Mouse (Mus musculus) thymus, adult 18-20 months (tissue): ENCODE data around the gene Ppm1k.
A peak's percentile ranks its signal among the peaks of the same experiment; 100 is the strongest.
"Not testable (repeated sequence)": the region's sequence is repeated elsewhere in the genome, so short reads cannot be mapped to it uniquely, and the experiment has no call there.

ENCODE experiments used
- DNase-seq, 2 experiments: peaks; one replicate each; pipeline ENCODE4 v3.0.0; 2022; ENCODE audit warnings: mixed read lengths in 2 of 2

Gene Ppm1k

GRCm38 (mm10) chr6:57535386-57535936, at the start of gene Ppm1k:
Ppm1k (minus strand) TSS chr6:57535468.
- peak; percentile 94 to 97 for DNase-seq

GRCm38 (mm10) chr6:57582356-57582755, 47.1 kb upstream of the Ppm1k start:
- no peak for DNase-seq

- DNase-seq, result no peak
These were observed 46.3 kb upstream of the Ppm1k start for GRCm38 (mm10) chr6:57581595-57581994.

GRCm38 (mm10) chr6:57580881-57581548, 45.7 kb upstream of the Ppm1k start, which contains the start of gene Herc6:
Herc6 (plus strand) TSS chr6:57581000.
- peak; percentile 65 to 68 for DNase-seq

GRCm38 (mm10) chr6:57571587-57571986, 36.3 kb upstream of the Ppm1k start:
- no peak for DNase-seq

- no peak for DNase-seq
These were observed 35.1 kb upstream of the Ppm1k start for GRCm38 (mm10) chr6:57570170-57570974.

- DNase-seq, result no peak
These were observed 32.4 kb upstream of the Ppm1k start for GRCm38 (mm10) chr6:57567630-57568029.

- no peak for DNase-seq
These were observed 30.2 kb upstream of the Ppm1k start for GRCm38 (mm10) chr6:57565452-57565851.

- no peak for DNase-seq
These were observed 28.2 kb upstream of the Ppm1k start for GRCm38 (mm10) chr6:57563454-57563853.

- no peak for DNase-seq
These were observed 22.6 kb upstream of the Ppm1k start for GRCm38 (mm10) chr6:57557796-57558317.

- DNase-seq, result no peak
These were observed 16.0 kb upstream of the Ppm1k start for GRCm38 (mm10) chr6:57551211-57551796.

GRCm38 (mm10) chr6:57544866-57545265, 9.6 kb upstream of the Ppm1k start:
- no peak for DNase-seq

GRCm38 (mm10) chr6:57543591-57543990, 8.3 kb upstream of the Ppm1k start:
- not testable (repeated sequence) for DNase-seq

GRCm38 (mm10) chr6:57541737-57542335, 6.6 kb upstream of the Ppm1k start:
- DNase-seq, result no peak

- no peak for DNase-seq
These were observed 5.8 kb upstream of the Ppm1k start for GRCm38 (mm10) chr6:57540950-57541498.

GRCm38 (mm10) chr6:57537887-57538286, 2.6 kb upstream of the Ppm1k start:
- DNase-seq, result no peak

- DNase-seq, result peak in 1 of 2 experiments; percentile 6
These were observed 852 bp upstream of the Ppm1k start for GRCm38 (mm10) chr6:57535971-57536669.

- DNase-seq, result peak; percentile 32 to 47
These were observed 519 bp downstream of the Ppm1k start for GRCm38 (mm10) chr6:57534611-57535286.

GRCm38 (mm10) chr6:57534231-57534610, 1.0 kb downstream of the Ppm1k start:
- peak; percentile 14 to 15 for DNase-seq

GRCm38 (mm10) chr6:57533410-57533809, 1.9 kb downstream of the Ppm1k start:
- no peak for DNase-seq

GRCm38 (mm10) chr6:57532022-57532421, 3.2 kb downstream of the Ppm1k start:
- DNase-seq, result no peak
